Mouse (Mus musculus) embryo, embryonic 11.5 days (tissue): ENCODE results near the gene Dcdc2c.

Source experiments
- DNase-seq: peaks from one replicate; pipeline ENCODE4 v3.0.0-alpha.2; 2012; ENCODE audit warnings: low read depth, low spot score

The Dcdc2c gene

GRCm38 (mm10) chr12:28458786-28459185, 93.4 kb downstream of the Dcdc2c start:
- DNase-seq: no peak

GRCm38 (mm10) chr12:28436536-28436935, 115.7 kb downstream of the Dcdc2c start:
- DNase-seq: no peak

- DNase-seq: no peak
These were observed 119.5 kb downstream of the Dcdc2c start for GRCm38 (mm10) chr12:28432729-28433067.

GRCm38 (mm10) chr12:28431832-28432728, 120.1 kb downstream of the Dcdc2c start:
- DNase-seq: peak; percentile 72

GRCm38 (mm10) chr12:28429856-28430255, 122.3 kb downstream of the Dcdc2c start:
- no peak for DNase-seq

GRCm38 (mm10) chr12:28416957-28417356, 135.2 kb downstream of the Dcdc2c start:
- DNase-seq: no peak

GRCm38 (mm10) chr12:28407656-28408405, 144.4 kb downstream of the Dcdc2c start:
- DNase-seq: no peak

- no peak for DNase-seq
These were observed 149.9 kb downstream of the Dcdc2c start for GRCm38 (mm10) chr12:28402256-28402655.

- DNase-seq: no peak
These were observed 150.8 kb downstream of the Dcdc2c start for GRCm38 (mm10) chr12:28401372-28401771.

GRCm38 (mm10) chr12:28392129-28392528, 160.1 kb downstream of the Dcdc2c start:
- no peak for DNase-seq
